Mouse (Mus musculus): Measurements from ENCODE around the gene 1700067P10Rik.
A peak's percentile ranks its signal among the peaks of the same experiment; 100 is the strongest.

1700067P10Rik gene

GRCm38 (mm10) chr17:48096321-48096720, 7.2 kb downstream of the 1700067P10Rik start:
- peak; percentile 14 for DNase-seq (ENCODE audit: low read depth)

- DNase-seq (ENCODE audit: low read depth), result peak; percentile 75
Observed at GRCm38 (mm10) chr17:48097011-48097742, 8.1 kb downstream of the 1700067P10Rik start.

GRCm38 (mm10) chr17:48097743-48098527, 8.8 kb downstream of the 1700067P10Rik start:
- DNase-seq (ENCODE audit: low read depth), result peak; percentile 32

GRCm38 (mm10) chr17:48098528-48098890, 9.4 kb downstream of the 1700067P10Rik start:
- DNase-seq (ENCODE audit: low read depth), result peak; percentile 27

- DNase-seq (ENCODE audit: low read depth), result peak; percentile 20
Observed at GRCm38 (mm10) chr17:48099312-48099711, 10.2 kb downstream of the 1700067P10Rik start.

- DNase-seq (ENCODE audit: low read depth), result peak; percentile 91
Observed at GRCm38 (mm10) chr17:48100441-48101417, 11.6 kb downstream of the 1700067P10Rik start.

GRCm38 (mm10) chr17:48107333-48107732, 18.2 kb downstream of the 1700067P10Rik start:
- no peak for DNase-seq (ENCODE audit: low read depth)

- no peak for DNase-seq (ENCODE audit: low read depth)
Observed at GRCm38 (mm10) chr17:48107862-48108261, 18.7 kb downstream of the 1700067P10Rik start.

- no peak for DNase-seq (ENCODE audit: low read depth)
Observed at GRCm38 (mm10) chr17:48108520-48108919, 19.4 kb downstream of the 1700067P10Rik start.

GRCm38 (mm10) chr17:48110547-48111287, 21.6 kb downstream of the 1700067P10Rik start:
- peak; percentile 63 for DNase-seq (ENCODE audit: low read depth)

GRCm38 (mm10) chr17:48118570-48118969, 29.5 kb downstream of the 1700067P10Rik start:
- no peak for DNase-seq (ENCODE audit: low read depth)

- peak; percentile 79 for DNase-seq (ENCODE audit: low read depth)
Observed at GRCm38 (mm10) chr17:48119656-48120055, 30.5 kb downstream of the 1700067P10Rik start.

- DNase-seq (ENCODE audit: low read depth), result no peak
Observed at GRCm38 (mm10) chr17:48120456-48120855, 31.3 kb downstream of the 1700067P10Rik start.

- DNase-seq (ENCODE audit: low read depth), result no peak
Observed at GRCm38 (mm10) chr17:48132810-48133209, 43.7 kb downstream of the 1700067P10Rik start.
